Mouse (Mus musculus) bone marrow, adult 2 months (tissue): Measurements from ENCODE around the gene Ppm1j.

ENCODE experiments used
- CTCF ChIP-seq: fragments of 200-500 bp; IDR thresholded peaks from 2 replicates; pipeline ENCODE4 v1.5.1; 2011; ENCODE audit warnings: low read length, control low read depth; ENCODE audit not compliant: control insufficient read depth, insufficient read depth
- POLR2A ChIP-seq: fragments of 200-500 bp; IDR thresholded peaks from 2 replicates; pipeline ENCODE4 v1.6.1; 2011; ENCODE audit warnings: low read depth, mild to moderate bottlenecking, control low read depth, low read length, borderline replicate concordance; ENCODE audit not compliant: control insufficient read depth

DNA sequence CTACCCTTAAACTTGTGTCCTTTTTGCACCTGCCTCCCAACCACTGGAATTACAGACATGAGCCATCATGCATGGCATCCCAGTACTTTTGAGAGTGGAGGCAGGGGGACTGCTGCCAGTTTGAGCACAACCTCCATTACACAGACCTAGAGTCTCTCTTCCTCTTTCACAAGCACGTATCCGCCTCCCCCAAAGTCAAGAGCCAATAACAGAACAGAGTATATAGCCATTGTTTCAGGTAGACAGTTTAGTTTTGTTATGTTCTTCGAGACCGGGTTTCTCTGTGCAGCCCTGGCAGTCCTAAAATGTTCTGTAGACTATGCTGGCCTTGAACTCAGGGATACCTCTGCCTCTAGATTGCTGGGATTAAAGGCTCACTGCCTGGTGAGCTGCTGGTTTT is 31.4 kb downstream of the Ppm1j start:
- TF ChIP-seq CTCF (no peak), POLR2A (no peak)
